Mouse (Mus musculus): ENCODE measurements around the gene Sorcs1. TPM values are rescaled to one million over a fixed set of nuclear protein-coding genes. Genes with fewer than 3 reads are reported as not detected.

Sorcs1 gene
- polyA plus RNA-seq, 1 experiment from 2014 or later, result 0.16 TPM

Small RNAs within 50 kb of the gene (microRNA-seq; reads per million reads assigned to microRNA genes)
- gene Gm27749 (ENCODE audit: borderline number of aligned reads), result not detected

Data from thymus, postnatal 0 days (tissue).